Mouse (Mus musculus) adipocyte (in vitro differentiated cells): Measurements from ENCODE around the gene Akap8.

Source experiments
- DNase-seq: peaks from one replicate; pipeline ENCODE4 v3.0.0-alpha.2; 2016; ENCODE audit warnings: low spot score

Akap8 gene

GRCm38 (mm10) chr17:32349037-32349732 lies 28.1 kb upstream of the Akap8 start:
- DNase-seq, result peak; percentile 61

GRCm38 (mm10) chr17:32348406-32348805 lies 27.4 kb upstream of the Akap8 start:
- no peak for DNase-seq

GRCm38 (mm10) chr17:32341102-32341501 lies 20.1 kb upstream of the Akap8 start:
- no peak for DNase-seq

- no peak for DNase-seq
These were observed 19.1 kb upstream of the Akap8 start for GRCm38 (mm10) chr17:32340110-32340509.

GRCm38 (mm10) chr17:32335869-32336268 lies 14.8 kb upstream of the Akap8 start:
- DNase-seq, result no peak

GRCm38 (mm10) chr17:32334921-32335320 lies 13.9 kb upstream of the Akap8 start:
- DNase-seq, result no peak

GRCm38 (mm10) chr17:32333675-32334303 lies 12.8 kb upstream of the Akap8 start:
- DNase-seq, result no peak

GRCm38 (mm10) chr17:32327501-32327900 lies 6.5 kb upstream of the Akap8 start:
- DNase-seq, result no peak

- no peak for DNase-seq
These were observed 1.8 kb upstream of the Akap8 start for GRCm38 (mm10) chr17:32322809-32323208.

GRCm38 (mm10) chr17:32321836-32322235 lies 798 bp upstream of the Akap8 start:
- DNase-seq, result peak; percentile 50

GRCm38 (mm10) chr17:32321390-32321734 lies 324 bp upstream of the Akap8 start:
- DNase-seq, result no peak

GRCm38 (mm10) chr17:32319950-32320349 lies 1.1 kb downstream of the Akap8 start:
- DNase-seq, result peak; percentile 45

- no peak for DNase-seq
These were observed 3.3 kb downstream of the Akap8 start for GRCm38 (mm10) chr17:32317708-32318107.

- DNase-seq, result no peak
These were observed 4.0 kb downstream of the Akap8 start for GRCm38 (mm10) chr17:32317032-32317431.

GRCm38 (mm10) chr17:32315560-32315959 lies 5.5 kb downstream of the Akap8 start:
- DNase-seq, result no peak

GRCm38 (mm10) chr17:32313892-32314291 lies 7.1 kb downstream of the Akap8 start:
- no peak for DNase-seq

GRCm38 (mm10) chr17:32312801-32313200 lies 8.2 kb downstream of the Akap8 start:
- DNase-seq, result no peak

- no peak for DNase-seq
These were observed 13.1 kb downstream of the Akap8 start for GRCm38 (mm10) chr17:32307963-32308362.

- no peak for DNase-seq
These were observed 22.9 kb downstream of the Akap8 start for GRCm38 (mm10) chr17:32298125-32298524.

- DNase-seq, result no peak
These were observed 25.1 kb downstream of the Akap8 start for GRCm38 (mm10) chr17:32295901-32296300.

GRCm38 (mm10) chr17:32295160-32295559 lies 25.9 kb downstream of the Akap8 start:
- DNase-seq, result no peak

GRCm38 (mm10) chr17:32285138-32285670 lies 35.8 kb downstream of the Akap8 start:
- DNase-seq, result peak; percentile 30

- DNase-seq, result peak; percentile 87
These were observed 36.5 kb downstream of the Akap8 start, which contains the start of gene Brd4 for GRCm38 (mm10) chr17:32284262-32285137. Gene Brd4 (minus strand): TSS chr17:32284722.
